Mouse (Mus musculus): ENCODE data around the gene Acad8.

Gene Acad8

GRCm38 (mm10) chr9:26999461-27000395 lies at the start of gene Acad8, which contains the start of gene Thyn1:
Acad8 (minus strand) TSS chr9:26999566.
Thyn1 (plus strand) TSS chr9:26999710.
- peak; percentile 81 to 87 for DNase-seq (ENCODE audit: low spot score in 2 of 2)

- no peak for DNase-seq (ENCODE audit: low spot score in 2 of 2)
Observed at GRCm38 (mm10) chr9:27043892-27044291, 44.5 kb upstream of the Acad8 start.

GRCm38 (mm10) chr9:27030763-27031100 lies 31.4 kb upstream of the Acad8 start:
- DNase-seq (ENCODE audit: low spot score in 2 of 2): no peak

- DNase-seq (ENCODE audit: low spot score in 2 of 2): peak; percentile 89 to 90
Observed at GRCm38 (mm10) chr9:27029828-27030762, 30.7 kb upstream of the Acad8 start, which contains the start of the genes Vps26b and Ncapd3. Vps26b (minus strand) TSS chr9:27030065. Ncapd3 (plus strand) TSS chr9:27030175.

GRCm38 (mm10) chr9:27029022-27029827 lies 29.9 kb upstream of the Acad8 start:
- DNase-seq (ENCODE audit: low spot score in 2 of 2): peak; percentile 16 to 38

GRCm38 (mm10) chr9:27026708-27027107 lies 27.3 kb upstream of the Acad8 start:
- DNase-seq (ENCODE audit: low spot score in 2 of 2): peak in 1 of 2 experiments; percentile 12

- no peak for DNase-seq (ENCODE audit: low spot score in 2 of 2)
Observed at GRCm38 (mm10) chr9:27023681-27024080, 24.3 kb upstream of the Acad8 start.

GRCm38 (mm10) chr9:27018961-27019360 lies 19.6 kb upstream of the Acad8 start:
- no peak for DNase-seq (ENCODE audit: low spot score in 2 of 2)

GRCm38 (mm10) chr9:27011572-27011971 lies 12.2 kb upstream of the Acad8 start:
- no peak for DNase-seq (ENCODE audit: low spot score in 2 of 2)

- DNase-seq (ENCODE audit: low spot score in 2 of 2): no peak
Observed at GRCm38 (mm10) chr9:27009231-27009630, 9.9 kb upstream of the Acad8 start.

GRCm38 (mm10) chr9:27006866-27007265 lies 7.5 kb upstream of the Acad8 start:
- no peak for DNase-seq (ENCODE audit: low spot score in 2 of 2)

GRCm38 (mm10) chr9:27005933-27006332 lies 6.6 kb upstream of the Acad8 start:
- no peak for DNase-seq (ENCODE audit: low spot score in 2 of 2)

- DNase-seq (ENCODE audit: low spot score in 2 of 2): no peak
Observed at GRCm38 (mm10) chr9:27005231-27005630, 5.9 kb upstream of the Acad8 start.

- no peak for DNase-seq (ENCODE audit: low spot score in 2 of 2)
Observed at GRCm38 (mm10) chr9:26998669-26999460, 501 bp downstream of the Acad8 start.

GRCm38 (mm10) chr9:26997501-26997900 lies 1.9 kb downstream of the Acad8 start:
- no peak for DNase-seq (ENCODE audit: low spot score in 2 of 2)

- no peak for DNase-seq (ENCODE audit: low spot score in 2 of 2)
Observed at GRCm38 (mm10) chr9:26997062-26997461, 2.3 kb downstream of the Acad8 start.

- DNase-seq (ENCODE audit: low spot score in 2 of 2): no peak
Observed at GRCm38 (mm10) chr9:26993900-26994299, 5.5 kb downstream of the Acad8 start.

GRCm38 (mm10) chr9:26993118-26993517 lies 6.2 kb downstream of the Acad8 start:
- DNase-seq (ENCODE audit: low spot score in 2 of 2): no peak

- no peak for DNase-seq (ENCODE audit: low spot score in 2 of 2)
Observed at GRCm38 (mm10) chr9:26990181-26990580, 9.2 kb downstream of the Acad8 start.

GRCm38 (mm10) chr9:26985668-26986277 lies 13.6 kb downstream of the Acad8 start:
- DNase-seq (ENCODE audit: low spot score in 2 of 2): no peak
